Mouse (Mus musculus) spleen, postnatal 14 days (tissue): ENCODE results near the gene Plcl2.

Source experiments
- DNase-seq, 2 experiments: peaks; one replicate each; pipeline ENCODE4 v3.0.0; 2021 to 2022; ENCODE audit warnings: low spot score in 2 of 2

The Plcl2 gene

DNA sequence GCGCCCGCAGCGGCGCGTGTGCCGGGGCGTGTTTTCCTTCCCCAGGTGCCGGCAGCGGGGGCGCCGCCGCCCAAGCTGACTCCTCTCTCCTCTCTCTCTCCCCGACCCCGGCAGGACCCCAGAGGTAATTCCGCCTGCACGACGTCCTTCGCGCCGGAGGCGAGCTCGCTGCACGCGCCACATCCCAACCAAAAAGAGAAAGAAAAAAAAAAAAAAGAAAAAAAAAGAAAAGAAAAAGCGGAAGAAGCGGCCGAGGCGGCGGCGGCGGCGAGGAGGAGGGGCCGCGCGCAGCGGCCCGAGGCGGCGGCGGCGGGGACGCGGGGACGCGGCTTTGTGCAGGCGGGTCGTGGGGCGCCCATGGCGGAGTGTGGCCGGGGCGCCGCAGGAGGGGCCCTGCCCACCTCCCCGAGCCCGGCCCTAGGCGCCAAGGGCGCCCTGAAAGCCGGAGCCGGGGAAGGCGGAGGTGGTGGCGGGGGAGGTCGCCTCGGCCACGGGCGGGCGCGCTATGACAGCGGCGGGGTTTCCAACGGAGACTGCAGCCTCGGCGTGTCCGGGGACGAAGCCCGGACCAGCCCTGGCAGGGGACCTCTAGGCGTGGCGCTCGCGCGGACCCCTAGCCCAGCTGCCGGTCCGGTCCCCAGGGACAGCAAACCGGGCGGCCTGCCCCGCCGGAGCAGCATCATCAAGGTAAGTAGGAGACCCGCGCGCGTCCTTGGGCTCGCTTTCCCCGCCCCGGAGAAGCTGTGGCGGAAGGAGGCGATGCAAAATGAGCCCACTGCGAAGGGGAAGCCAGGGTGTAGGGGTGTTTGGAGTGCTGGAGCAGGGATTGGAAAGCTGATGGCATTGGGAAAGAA lies at the start of gene Plcl2:
TSS of gene Plcl2 (plus strand) at position 153 of the 854 bp plus-strand sequence.
- DNase-seq = peak; percentile 57 to 62

DNA sequence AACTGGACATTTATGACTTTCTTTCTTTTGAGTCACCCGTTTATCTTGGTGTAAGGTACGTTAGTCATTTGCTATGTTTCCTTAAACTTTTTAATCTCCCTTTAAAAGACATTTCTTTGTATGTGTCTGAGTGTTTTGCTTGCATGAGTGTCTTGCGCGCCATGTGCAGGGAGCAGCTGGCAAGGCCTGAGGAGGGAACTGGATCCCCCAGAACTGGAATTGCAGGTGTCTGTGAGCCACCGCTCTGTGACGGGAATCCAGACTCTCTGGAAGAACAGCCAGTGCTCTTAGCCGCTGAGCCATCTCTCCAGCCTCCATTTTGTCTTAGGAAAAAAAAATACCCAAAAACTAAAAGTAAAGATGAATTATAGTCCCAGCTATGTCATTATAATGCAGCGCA lies 48.9 kb upstream of the Plcl2 start:
- DNase-seq = no peak

DNA sequence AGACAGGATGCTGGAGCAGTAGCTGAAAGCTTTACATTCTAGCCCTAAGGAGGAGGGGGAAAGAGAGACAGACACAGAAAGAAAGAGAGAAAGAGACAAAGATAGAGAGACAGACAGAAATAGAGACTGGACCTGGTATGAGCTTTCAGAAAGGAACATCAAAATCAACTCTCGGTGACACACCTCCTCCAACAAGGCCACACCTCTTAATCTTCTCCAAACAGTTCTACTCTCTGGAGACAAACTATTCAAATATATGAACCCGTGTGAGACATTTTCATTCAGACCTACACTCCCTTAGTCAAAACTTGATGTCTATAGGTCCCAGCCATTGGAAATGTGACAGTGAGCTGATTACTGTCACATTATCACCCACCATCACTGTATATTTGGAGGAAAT lies 41.8 kb upstream of the Plcl2 start:
- no peak for DNase-seq

DNA sequence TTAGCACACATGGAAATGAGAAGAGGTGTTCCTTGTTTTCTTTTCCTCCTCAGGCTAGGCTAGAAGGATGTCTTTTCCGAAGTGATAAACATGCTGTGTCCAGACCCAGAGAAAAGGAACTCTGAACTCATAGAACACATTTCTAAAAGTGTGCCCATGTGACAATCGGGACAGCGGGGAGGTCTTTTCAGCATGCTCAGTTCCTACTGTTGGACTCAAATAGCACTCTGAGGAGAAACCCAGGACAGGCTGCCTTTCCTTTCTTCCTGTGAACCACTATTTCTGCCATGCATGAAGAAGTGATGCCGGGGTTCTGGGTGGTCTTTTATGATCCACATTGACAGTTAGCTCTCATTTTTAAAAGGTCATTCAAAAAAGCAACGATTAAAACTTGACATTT lies 40.1 kb upstream of the Plcl2 start:
- DNase-seq = no peak

DNA sequence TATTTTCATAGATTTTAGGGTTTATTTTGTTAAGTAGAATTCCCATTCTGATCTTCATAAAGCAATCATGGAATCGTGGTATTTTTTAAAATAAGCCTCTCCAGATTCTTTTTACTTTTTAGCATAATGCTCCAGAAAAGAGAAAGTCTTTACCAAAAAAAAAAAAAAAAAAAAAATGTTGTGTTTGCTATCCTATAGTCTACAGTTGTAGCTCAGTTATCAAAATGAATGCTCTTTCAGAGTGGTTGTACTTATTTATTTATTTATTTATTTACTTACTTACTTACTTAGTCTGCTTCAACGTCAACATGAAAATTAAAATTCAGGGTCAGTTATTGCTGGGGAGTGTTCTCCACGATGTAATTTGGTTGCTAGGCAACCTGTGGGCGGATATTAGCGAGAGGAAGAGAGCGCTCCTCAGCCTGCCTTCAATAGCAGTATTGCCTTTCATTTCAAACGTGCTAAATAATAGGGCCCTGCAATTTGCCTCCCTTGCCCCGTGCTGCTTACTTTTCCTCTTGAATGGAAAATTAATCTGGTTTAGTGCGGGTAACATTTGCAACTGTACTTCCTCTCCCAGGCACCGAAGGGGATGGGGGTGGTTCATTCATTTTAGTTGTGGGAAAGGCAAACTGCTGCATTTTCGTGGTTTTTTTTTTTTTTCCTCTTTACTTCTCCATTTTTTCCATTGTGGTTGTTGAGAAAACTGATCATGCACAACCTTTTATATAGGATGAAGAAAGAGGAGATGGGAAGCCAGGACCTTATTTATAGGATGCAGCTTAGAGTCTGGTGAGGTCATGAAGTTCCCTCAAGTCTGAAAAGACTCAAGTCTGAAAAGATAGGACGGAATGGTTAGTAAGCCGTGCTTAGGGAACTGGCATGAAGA lies 39.4 kb upstream of the Plcl2 start:
- peak; percentile 39 to 62 for DNase-seq

DNA sequence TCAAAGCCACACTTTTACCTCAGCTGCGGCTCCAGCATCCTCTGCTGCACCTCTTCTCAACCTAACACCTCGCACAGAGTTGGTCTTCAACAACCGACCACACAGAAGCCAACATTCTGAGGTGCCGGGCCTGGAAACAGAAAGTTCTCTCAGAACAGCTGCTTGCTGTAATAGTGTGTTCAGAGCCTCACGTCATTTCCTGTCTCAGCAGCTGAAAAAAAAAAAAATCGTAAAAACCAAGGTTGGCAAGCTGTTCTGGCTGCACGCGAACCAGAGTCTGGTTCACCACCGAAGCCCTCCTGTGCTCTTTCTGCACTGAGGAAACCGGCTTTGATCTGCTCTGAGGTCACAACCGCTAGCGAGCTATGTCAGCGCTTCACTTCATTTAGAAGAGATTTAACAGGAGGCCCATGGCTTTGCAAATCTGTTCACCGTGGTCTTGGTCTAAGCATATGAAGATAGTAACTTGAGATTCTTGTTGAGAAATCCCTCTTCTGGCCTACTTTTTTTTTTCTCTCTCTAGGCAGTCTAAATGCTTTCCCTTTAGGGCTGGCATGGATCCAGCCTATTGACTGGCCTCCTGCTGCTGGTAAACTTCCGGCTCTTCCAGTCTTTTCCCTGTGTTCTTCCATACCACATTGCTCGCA lies 38.6 kb upstream of the Plcl2 start:
- peak; percentile 30 to 40 for DNase-seq

DNA sequence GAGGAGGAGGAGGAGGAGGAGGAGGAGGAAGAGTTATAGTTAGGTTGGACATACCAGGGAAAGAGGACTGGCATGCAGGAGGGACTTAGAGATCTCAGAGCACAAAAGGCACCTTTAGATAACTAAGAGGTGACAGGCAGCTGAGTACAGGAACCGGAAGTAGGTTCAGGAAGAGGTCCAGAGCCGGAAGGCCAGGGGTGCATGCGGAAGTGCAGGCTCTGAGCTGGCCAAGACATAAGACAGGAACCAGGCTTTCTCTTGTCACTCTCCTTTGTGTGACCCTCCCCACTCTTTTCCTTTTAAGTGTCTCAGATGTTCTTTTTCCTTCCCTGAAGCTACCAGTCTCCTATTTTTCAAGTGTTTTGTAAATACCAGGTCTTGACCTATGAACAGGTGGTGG lies 38.0 kb upstream of the Plcl2 start:
- DNase-seq = no peak

DNA sequence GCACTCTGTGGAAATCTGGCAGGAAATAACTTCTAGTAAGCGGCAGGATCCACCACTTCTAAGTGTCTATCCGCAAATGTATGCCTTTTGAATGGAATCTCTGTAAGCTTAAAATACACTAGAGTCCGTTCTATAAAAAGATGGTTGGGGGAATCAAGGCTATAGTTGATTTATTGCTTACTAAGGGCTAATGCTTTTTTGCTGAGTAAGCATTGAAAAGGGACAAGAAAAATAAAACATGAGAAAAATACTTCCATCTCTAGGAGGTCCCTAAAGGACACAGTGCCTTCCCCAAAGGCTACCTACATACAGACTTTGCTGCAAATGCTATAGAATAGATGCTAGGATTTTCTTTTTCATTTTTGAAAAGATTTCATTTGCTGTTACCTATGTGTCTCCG lies 31.9 kb upstream of the Plcl2 start:
- no peak for DNase-seq

DNA sequence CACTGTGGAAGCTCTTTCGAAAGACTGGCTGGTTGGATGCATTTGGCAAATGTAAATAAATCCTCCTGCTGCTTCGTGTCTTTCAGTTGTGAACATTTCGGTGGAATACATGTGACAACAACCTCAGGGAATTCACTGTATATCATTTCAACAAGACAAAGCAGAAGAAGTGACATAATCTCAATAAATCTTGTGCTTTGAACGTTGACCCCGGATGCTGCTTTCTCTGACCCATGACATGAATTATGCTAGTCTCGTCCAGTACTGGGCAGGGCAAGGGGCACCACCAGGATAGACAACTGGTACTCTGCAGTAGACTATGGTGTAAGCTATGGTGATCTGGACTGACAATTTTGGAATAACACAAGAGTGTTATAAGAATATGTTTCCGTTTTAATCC lies 28.3 kb upstream of the Plcl2 start:
- DNase-seq = no peak

DNA sequence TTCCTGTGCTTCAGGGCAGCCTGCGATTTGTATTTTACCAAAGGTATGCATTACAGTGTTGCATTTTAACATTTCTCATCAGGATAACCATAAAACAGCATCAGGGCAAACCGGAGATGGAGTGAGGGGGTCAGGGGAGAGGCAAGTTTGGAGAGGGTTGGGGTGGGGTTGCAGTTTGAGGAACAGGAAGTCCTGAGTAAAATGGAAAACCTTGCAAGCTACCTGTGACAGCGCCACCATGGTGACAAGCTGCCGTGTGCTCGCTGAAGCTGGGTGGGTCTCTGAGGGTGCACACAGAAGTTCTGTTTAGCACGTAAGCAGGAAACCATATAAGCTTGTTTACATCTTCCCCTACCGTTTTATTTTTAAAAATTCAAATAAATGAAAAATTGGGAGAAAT lies 25.5 kb upstream of the Plcl2 start:
- no peak for DNase-seq

DNA sequence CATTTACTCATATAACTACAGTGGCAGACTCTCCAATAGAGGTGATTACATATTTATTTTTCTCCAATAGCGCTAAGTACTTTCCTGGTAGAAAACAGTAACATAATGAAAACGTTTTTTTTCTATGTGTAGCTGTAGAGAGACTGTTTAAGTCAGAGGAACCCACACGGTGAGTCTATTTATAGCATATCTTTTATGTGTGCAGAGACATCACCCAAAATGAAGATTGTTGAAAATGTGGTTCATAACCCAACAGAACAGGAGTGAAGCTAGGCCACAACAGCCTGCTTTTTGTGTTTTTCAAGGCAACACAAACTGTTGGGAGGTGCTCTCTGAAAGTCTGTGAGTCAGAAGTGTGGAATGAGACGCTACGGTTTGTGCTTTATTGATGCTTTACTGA lies 24.2 kb upstream of the Plcl2 start:
- DNase-seq = no peak

DNA sequence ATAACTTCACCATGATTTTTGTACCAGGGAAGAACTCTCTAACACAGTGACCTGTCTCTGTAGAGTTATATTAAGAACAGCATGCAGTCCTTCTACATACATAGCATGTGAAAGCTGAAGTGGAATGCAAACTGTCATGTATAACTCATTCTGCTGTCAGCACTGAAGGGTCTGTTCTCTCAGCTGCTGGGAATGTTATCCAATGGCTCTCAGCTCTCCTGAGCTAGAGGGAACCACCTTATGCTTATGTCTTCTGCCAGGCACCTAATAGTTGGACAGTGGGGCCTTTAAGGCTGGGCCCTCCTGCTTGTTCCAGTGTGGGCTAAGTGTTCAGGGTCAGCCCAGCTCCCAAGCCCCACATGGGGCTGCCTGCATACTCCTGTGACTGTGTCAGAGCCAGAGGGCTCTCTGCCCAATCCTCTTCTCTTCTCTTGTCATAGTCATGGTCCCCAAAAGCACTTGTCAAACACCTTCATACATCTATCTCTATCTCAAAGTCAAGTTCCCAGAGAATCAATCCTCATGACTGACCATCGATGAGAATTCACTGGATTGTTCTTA lies 22.1 kb upstream of the Plcl2 start:
- DNase-seq = no peak

DNA sequence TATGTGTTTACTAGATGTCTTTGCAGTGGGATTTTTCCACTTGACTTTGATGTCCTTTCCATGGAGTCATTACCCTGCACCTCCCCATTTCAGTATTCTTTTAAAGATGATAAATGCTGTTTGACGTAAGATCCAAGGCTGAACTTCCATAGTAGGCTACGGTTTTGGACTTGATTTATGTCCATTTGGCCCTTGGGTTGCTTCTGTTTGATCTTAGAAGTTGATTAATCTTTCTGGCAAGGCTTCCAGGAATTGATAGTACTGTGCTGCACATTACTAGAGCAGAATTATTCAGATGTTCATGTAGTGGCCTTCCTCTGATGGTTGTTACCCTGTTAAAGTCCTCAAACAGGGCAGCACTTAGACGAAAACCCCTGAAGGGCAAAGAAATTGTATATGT lies 21.5 kb upstream of the Plcl2 start:
- DNase-seq = no peak

DNA sequence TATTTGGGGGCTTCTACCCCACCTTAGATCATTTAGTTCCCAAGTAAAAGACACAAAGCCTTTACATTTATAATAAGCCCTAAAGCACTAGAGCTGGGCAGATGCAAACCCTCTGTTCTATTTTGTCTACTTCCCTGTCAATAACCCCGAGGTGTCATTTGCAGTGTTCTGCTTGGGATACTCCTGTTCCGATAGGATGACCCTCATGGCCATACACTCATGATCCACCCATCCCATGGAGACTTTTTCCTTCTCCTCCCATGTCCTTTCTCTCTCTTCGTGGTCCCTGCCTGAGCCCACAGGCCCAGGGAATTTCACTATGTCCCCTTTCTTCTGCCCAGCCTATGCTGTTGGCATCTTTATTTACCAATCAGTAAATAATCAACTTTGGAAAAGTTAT lies 20.8 kb upstream of the Plcl2 start:
- no peak for DNase-seq

DNA sequence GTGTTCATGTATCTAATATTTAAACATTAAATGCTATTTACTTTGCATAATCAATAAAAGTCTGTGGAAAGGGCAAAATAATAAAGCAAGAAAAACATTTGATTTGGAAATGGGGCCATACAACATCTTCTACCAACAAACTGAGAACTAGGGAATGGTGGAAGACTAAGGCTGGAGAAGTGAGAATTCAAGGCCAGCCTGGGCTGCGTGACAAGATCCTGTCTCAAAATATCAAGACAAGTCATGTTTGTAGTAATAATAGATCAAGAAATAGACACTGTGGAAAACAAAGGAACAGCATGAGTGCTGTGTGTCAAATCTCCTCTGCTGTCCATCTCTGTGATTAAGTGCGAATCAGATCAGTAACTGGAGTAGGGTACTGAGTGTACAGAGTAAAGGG lies 20.3 kb upstream of the Plcl2 start:
- no peak for DNase-seq

DNA sequence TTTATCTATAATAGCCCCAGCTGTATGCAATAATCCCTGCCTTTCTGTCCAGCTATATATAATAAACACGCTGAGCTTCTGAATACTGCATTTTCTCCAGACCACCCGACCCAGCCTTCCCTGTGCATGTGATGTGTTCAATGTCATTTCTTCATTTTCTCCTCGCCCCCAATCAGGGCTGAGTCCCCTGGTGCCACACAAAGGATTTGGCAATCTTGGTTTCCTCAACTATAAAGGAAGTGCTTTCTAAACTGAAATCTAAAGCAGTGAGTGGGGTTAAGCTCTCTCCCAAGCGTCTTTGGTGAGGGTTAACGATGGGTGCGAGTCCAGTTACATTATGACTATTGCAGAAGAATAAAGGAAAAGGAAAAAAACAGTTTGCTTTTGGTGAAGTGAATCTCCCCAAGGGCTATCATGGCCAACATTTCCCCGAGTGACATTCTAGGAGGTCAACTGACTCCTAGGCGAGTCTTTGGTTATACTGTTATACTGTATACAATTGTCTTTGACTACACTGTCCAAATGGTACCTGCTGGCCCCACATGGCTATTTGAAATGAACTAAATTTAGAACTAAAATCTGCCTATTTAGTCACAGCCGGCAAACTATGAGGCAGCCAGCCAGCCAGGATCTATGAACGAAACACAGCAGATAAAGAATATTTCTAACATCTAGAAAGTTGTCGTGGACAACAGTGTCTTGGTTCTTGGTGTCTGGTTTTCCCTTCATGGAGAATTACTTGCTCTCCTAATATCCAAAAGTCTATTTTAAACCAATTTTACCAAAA lies 18.4 kb upstream of the Plcl2 start:
- DNase-seq = no peak

DNA sequence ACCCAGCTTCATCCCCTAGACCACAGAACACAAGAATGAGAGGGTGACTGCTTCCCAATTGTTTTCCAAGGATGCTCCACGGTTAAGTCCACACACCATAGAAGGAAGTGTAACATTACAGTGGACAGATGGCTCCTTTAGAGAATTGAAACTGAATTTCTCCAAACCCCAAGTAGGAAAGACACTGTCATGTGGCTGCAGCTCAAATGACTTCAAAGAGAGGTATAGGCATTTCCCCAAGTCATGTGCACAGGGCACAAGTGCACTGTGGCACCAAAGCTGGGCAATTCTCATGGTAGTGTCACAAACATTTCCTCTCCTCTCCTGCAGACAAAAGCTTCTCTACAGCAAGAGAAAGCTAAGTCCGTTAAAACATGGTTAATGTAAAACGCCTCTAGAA lies 17.7 kb upstream of the Plcl2 start:
- no peak for DNase-seq

DNA sequence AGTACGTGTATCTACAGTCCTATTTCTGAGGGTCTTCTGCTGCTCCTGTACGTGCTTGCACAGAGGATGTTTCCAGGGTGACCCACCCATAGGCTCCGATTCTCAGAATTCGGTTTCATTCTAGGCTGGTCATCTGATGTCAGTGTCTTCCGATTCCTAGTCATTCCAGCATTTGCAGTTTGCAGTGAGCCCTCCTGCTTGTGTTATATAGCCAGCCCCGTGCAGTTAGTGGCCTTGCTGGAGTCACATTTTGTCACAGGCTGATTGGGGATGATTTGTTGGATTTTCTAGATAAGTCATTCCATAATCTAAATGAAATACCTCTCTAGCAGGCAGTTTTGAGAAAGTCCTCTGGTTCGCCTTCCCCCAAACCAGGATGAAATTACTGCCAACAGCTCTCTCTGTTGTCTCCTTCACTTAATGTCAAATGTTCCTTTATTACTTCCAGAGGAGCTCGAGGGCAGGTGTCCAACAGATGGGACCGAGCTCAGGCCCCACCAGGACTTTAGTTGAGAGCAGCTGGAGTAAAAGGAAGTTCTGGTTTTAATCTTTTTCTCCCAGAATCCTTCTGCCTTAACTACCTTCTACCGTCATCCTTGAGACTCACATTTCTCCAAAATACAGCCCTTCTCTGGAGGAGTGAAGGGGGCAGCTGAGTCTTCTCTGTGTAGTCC lies 13.8 kb upstream of the Plcl2 start:
- DNase-seq = no peak

DNA sequence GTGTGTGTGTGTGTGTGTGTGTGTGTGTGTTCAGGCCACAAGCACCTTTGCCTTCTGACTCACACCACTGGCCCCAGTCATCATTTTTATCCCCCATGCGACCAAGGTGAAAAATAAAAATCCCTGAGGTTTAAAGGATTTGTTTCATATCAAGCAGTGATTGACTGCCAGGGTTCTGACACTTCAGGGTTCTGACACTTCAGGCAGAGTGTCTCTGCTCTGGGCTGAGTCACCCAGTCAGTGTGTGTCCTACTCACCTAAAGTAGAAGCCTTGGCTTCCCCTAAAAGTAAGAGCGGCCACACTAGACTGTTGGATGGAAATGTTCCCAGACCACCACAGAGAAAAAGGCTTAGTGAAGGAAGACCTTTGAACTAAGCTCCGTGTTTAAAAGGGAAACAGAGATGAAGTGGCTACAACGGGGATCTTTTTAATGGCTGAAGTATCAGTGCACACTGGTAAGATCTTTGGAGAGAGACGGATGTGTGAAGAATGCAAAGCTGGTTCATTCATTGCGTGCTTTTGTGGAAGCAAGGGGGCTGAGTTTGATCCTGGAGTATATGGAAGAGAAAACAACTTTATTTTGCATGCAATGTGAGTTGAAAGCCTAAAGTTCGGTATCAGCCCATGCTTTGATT lies 11.0 kb upstream of the Plcl2 start:
- DNase-seq = no peak

DNA sequence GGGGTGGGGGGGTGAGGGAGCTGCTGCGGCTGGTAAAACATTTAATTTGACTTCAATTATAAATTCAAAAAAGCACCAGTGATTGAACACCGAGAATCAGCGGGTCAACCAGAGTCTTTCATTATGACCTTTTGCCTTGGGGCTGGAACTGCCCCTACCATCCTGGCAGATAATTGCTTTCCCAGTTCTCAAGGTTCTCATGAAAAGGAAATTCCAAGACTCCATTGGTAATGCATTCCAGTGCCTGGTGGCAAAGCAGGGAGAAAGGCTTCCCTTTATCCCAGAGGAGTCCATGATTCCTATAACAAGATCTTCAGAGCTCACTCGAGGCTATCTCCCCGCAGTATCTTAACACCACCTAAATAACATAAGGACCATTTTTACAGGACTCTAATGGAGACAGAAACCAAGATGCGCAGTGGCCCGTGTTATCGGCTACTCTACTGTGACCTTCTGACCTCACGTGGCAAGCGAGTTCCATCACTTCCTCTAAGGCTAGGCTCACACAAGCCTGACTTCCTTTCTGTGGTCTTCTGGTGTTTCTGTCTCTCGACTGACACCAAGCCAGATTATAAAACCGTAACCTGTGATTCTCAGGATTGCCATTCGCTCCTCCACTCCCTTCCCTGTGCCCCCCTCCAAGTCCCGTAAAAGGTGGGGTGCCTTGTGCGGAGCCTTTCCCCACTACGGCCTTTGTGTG lies 10.0 kb upstream of the Plcl2 start:
- no peak for DNase-seq
